Mouse (Mus musculus) heart, adult 8-10 months (tissue): ENCODE measurements around the gene Gm20509. TPM values are rescaled to one million over a fixed set of nuclear protein-coding genes. Genes with fewer than 3 reads are reported as not detected.
A peak's percentile ranks its signal among the peaks of the same experiment; 100 is the strongest.
"Not testable (repeated sequence)": the region's sequence is repeated elsewhere in the genome, so short reads cannot be mapped to it uniquely, and the experiment has no call there.

Experiments used
- DNase-seq: peaks from one replicate; pipeline ENCODE4 v3.0.0; 2022; ENCODE audit warnings: low spot score
- total RNA-seq, 4 experiments: library from RNA; stranded (reverse); gene quantifications; 2 replicates each; pipeline ENCODE4 v1.2.4; 2022

Gene Gm20509
- total RNA-seq, 4 experiments from 2014 or later, result not detected

DNA sequence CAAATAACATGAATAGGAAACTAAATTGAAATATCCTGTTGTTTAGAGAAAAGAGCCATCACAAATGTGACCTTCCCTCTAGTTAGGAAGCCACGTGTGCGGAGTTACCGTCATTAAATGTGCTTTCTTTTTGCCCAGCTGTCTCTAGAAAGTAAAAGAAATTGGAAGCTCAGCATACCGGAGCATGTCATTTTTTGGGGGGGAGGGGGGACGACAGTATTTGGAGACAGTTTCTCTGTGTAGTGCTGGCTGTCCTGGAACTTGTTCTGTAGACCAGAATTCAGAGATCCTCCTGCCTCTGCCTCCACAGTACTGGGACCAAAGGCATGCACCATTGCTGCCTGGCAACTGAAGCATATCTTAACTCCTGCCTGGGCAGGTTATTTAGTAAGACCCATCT is 734 bp upstream of the Gm20509 start, which contains the start of gene Khdc3:
Khdc3 (plus strand) TSS at position 301 of the 400 bp plus-strand sequence.
- DNase-seq, result no peak

DNA sequence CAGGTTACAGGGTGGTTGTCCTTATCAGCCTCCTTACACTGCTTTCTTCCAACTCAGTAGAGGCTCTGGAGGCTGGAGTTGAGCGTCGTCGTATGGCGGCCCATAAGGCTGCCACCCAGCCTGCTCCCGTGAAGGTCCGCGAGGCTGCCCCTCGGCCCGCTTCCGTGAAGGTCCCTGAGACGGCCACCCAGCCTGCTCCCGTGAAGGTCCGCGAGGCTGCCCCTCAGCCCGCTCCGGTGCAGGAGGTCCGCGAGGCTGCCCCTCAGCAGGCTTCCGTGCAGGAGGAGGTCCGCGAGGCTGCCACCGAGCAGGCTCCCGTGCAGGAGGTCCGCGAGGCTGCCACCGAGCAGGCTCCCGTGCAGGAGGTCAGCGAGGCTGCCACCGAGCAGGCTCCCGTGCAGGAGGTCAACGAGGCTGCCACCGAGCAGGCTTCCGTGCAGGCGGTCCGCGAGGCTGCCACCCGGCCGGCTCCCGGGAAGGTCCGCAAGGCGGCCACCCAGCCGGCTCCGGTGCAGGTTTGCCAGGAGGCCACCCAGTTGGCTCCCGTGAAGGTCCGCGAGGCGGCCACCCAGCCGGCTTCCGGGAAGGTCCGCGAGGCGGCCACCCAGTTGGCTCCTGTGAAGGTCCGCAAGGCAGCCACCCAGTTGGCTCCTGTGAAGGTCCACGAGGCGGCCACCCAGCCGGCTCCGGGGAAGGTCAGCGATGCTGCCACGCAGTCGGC is 1.0 kb downstream of the Gm20509 start:
- DNase-seq, result no peak

DNA sequence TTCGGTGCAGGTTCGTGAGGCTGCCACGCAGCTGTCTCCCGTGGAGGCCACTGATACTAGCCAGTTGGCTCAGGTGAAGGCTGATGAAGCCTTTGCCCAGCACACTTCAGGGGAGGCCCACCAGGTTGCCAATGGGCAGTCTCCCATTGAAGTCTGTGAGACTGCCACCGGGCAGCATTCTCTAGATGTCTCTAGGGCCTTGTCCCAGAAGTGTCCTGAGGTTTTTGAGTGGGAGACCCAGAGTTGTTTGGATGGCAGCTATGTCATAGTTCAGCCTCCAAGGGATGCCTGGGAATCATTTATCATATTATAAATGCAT is 1.6 kb downstream of the Gm20509 start:
- no peak for DNase-seq

DNA sequence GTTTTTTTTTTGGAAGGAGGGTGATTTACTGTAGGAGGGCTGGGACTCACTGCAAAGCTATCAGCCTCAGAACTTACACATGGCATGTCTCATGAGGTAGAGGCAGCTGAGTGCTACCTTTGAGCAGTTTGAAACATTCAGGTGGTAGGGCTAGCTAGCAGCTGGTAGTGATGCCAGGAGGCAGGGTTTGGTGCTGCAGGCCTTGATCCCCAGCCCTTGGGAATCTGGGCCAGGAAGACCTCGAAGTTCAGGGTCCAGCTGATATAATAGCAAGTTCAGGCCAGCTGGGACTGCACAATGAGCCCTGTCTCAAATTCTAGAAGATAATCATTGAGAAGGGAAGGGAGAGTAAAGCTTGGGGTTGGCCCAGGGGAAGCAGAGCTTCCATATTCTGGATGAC is 2.9 kb downstream of the Gm20509 start:
- DNase-seq, result no peak

- DNase-seq, result no peak
Measured at GRCm38 (mm10) chr9:73105771-73106170, 3.5 kb downstream of the Gm20509 start.

DNA sequence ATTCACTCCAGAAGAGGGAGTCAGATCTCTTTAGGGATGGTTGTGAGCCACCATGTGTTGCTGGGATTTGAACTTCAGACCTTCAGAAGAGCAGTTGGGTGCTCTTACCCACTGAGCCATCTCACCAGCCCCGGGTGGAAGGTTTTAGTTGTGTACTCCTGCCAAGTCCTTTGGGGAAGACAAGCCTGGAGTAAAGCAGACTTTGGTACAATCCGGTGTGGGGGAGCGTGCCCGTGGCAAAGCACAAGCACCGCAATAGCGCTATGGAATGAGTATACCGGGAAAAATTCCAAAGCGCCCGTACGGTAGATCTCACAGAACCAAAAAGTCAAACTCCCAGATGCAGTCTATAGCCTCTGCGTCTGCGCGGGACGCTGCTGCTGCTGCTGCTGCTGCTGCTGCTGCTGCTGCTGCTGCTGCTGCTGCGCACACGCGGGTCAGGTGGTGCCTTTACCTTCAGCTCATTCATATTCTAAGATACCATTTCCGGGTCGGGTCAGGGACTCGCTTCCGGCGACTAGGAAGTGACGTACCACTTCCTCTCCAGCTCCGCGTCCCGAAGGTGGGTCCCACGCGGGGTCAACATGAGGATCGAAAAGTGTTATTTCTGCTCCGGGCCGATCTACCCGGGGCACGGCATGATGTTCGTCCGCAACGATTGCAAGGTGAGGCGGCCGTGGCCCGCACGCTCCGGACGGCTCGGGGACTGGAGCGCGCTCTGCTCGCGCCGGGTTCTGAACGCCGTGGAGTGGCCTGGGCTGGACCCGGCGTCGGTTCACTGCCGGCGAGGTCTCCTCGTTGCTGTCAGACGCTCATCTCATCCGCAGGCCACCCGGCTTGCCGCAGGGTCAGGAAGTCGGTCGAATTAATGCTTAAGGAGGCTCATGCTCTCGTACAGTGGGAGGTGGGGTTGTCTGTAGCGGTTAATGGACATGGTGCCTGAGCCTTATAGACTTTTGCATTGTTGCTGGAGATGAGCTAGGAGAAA is 10.9 kb downstream of the Gm20509 start, which contains the start of gene Rsl24d1:
Rsl24d1 (plus strand) TSS at position 508 of the 988 bp plus-strand sequence.
- peak; percentile 92 for DNase-seq

DNA sequence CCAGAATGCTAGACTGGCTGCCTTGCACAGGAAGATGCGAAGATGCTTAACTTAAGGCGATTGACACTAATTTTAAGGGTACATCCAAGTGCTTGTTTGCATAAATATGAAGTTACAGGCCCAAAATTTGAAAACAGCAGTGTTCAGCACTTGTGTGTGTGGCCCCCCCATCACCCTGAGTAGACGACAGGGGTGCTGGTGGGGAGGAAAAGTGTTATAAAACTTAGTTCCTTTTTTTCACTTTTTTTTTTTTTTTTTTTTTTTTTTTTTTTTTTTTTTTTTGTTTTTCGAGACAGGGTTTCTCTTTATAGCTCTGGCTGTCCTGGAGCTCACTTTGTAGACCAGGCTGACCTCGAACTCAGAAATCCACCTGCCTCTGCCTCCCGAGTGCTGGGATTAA is 14.4 kb downstream of the Gm20509 start:
- DNase-seq, result not testable (repeated sequence)

DNA sequence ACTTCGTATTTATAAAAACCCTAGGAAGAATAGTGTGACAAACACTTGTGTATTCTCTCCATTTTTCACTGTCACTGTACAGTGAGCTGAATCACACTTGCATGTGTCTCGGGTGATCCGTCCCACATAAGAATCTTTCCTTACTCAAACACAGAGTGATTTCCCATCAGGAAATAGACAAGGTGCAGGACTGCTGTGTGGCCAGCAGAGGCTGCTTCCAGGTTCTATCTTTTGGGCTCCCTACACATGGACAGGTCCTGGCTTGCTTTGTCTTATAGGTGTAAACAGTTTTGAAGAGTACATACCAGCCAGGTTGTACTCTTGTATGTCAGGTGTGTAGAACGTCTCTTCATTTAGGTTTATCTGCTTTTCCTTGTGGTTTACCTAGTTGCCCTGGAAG is 15.7 kb downstream of the Gm20509 start:
- no peak for DNase-seq

DNA sequence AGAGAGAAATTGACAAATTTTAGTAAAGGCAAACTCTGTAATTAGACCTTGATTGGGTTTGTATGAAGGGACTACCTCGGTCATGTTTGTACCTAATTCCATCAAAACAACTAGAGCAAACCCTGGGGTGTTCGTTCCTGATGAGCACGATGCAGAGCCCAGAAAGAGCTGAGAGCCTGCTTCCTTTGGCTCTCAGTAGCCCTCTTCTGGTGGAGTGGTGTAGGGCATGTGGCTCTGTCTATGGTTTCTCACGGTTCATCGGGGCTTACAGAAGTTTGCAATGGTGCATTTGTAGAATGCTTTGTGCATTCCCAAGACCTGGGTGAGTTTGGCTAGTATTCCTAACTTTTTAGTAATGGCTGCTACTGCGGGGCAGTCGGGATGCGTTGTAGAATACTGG is 19.5 kb downstream of the Gm20509 start:
- no peak for DNase-seq

- no peak for DNase-seq
Measured at GRCm38 (mm10) chr9:73125043-73125570, 22.8 kb downstream of the Gm20509 start.

GRCm38 (mm10) chr9:73127457-73127856 is 25.2 kb downstream of the Gm20509 start:
- no peak for DNase-seq

DNA sequence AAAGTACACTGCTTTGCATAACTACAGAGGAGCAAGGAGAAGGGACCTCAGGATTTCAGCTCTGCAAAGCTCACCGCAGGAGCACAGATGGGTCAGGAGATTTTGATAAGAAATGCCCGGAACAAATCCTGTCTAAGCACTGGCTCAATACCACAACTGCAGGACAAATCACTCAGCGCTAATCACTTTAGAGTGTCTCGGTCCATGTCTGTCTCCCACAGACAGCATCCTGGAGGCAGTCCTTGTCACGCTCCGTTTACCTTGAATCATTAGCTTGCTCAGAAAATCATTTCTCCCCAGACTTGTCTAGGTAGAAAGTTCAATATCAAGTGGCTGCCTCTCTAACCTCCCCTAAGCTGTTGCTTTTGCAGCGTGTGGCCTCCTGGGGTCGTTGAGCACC is 27.6 kb downstream of the Gm20509 start:
- no peak for DNase-seq

- no peak for DNase-seq
Measured at GRCm38 (mm10) chr9:73130529-73130928, 28.3 kb downstream of the Gm20509 start.

- no peak for DNase-seq
Measured at GRCm38 (mm10) chr9:73137341-73137886, 35.1 kb downstream of the Gm20509 start.

DNA sequence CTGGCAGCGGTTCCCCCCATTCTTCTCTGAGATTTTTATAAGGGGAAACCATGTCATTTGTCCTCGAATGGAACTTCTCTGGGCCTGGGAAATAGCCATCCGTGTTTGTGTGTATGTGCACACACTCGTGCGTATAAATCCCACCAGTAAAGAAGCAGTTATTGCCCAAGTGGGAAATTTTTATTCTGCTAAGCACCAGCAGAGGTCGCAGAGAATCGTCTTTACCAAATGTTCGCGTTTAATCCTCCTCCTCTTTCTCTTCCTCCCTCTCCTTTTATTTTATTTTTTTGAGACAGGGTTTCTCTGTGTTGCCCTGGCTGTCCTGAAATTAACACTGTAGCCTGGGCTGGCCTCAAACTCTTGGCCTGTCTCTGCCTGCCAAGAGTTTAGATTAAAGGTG is 52.1 kb downstream of the Gm20509 start:
- no peak for DNase-seq

DNA sequence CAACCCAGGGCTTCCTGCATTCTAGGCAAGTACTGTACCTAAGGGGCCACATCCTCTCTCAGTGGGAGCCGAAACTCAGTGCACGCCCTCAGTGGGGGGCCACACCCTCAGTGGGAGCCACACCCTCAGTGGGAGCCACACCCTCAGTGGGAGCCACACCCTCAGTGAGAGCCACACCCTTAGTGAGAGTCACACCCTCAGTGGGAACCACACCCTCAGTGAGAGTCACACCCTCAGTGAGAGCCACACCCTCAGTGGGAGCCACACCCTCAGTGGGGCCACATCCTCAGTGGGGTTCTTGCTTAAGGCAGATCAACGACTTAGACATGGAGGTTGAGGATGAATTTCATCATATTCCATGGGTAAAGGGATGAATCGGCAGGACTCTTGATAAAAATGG is 55.7 kb downstream of the Gm20509 start:
- DNase-seq, result no peak

DNA sequence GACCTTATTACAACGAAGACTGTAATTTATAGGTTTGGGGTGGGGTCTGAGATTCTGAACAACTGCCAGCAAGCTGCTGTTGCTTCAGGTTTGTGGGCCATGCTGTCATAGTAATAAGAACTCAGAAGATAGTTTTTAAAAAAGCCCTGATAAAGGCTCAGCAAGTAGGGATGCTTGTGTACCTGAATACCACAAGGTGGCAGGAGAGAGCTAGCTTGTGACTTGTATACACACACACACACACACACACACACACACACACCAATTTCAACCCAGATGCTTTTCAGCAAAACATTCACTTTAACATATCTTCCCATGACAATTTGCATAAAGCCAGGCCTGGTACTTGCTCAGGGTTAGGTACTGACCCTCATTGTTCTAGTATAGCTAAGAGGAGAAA is 57.0 kb downstream of the Gm20509 start:
- no peak for DNase-seq

- DNase-seq, result peak; percentile 63
Measured at GRCm38 (mm10) chr9:73162571-73163333, 60.5 kb downstream of the Gm20509 start.

DNA sequence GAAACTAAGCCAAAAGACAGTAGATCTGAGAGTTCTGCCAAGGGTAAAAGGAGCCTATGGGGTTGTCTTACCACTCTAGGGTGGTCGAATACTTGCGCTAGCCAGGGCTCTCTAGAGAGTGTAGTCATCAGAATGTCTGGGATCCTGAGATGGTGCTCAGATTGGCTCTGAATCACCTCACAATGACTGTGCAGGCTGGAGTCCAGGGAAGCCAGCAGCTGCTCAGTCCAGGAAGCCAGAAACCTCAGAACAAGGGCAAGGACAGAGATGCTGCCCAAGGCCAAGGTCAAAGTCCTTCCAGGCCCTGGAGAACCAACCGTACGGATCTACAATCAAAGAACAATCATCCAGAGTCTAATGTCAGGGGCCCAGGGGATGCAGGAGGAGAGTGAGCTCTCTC is 63.4 kb downstream of the Gm20509 start:
- no peak for DNase-seq
